Mouse (Mus musculus) small intestine, adult 2 months (tissue): ENCODE measurements at regions not wholly inside any gene's neighbourhood (a gene's known extent, or its start where the extent isn't known, plus 50 kb on each side); places are given as distances from the start of the nearest gene placed in this dataset.

ENCODE experiments used
- CTCF ChIP-seq: fragments of 200-500 bp; IDR thresholded peaks from 2 replicates; pipeline ENCODE4 v1.5.1; 2012; ENCODE audit warnings: low read depth, mild to moderate bottlenecking, control low read depth, inconsistent platforms, low read length, moderate library complexity, mixed read lengths; ENCODE audit not compliant: insufficient replicate concordance, insufficient read length; ENCODE audit errors: extremely low read depth
- POLR2A ChIP-seq: fragments of 200-500 bp; IDR thresholded peaks from 2 replicates; pipeline ENCODE4 v1.6.1; 2012; ENCODE audit warnings: low read depth, mild to moderate bottlenecking, control low read depth, inconsistent platforms, low read length, moderate library complexity

DNA sequence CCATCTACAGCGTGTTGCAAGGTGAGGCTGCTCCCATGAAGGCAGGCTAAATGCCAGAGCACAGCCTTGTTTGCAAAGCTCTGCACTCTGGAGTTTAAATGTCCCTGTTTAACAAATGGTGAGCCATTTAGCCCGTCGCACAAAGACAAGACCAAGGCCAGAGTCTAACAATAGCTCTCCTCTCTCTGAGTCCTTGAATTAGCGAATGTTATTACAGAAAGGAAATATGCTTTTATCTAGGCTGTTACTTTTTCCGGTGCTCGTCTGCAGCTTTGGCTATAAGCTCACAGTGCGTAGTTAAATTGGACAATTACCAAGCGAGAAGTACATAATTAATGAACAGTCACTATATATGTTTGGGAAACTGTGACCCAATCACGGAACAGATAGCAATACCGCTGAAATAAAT lies 137.8 kb upstream of the Noct start:
- TF ChIP-seq CTCF, result no peak
- no peak for TF ChIP-seq POLR2A
